Mouse (Mus musculus): Measurements from ENCODE around the gene Pbdc1.

DNA sequence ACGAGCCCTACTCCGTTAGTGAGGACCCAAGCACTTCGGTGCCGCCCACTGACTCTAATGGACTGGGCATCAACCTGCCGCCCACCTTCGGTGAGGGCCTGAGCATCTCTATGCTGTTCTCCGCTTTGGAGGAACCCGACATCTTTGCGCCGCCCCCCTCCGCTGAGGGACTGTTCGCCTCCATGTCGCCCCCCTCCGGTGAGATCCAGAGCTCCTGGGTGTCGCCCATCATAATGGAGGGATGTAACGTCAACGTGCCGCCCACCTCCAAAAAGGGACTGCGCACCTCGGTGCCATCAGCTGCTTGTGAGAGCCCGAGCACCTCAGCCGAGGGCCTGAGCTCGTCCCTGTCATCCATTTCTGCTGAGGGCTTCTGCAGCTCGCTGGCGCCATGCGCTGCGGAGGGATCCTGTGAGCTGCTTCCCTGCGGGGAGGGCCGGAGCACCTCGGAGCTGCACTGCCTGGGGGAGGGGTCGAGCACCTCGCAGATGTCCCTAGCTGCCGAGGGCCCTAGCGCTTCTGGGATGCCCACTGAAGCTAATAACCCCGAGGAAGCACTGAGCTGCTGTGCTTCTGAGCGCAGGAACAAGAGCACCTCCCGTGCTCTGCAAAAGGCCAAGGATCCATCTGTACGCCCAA lies 41.8 kb downstream of the Pbdc1 start:
- TF ChIP-seq CTCF (IDR thresholded peaks at IDR 0.05; ENCODE audit: extremely low read depth, insufficient read depth, low read length) (peak; percentile 35; the same call in 1 of the 2 replicates), POLR2A (IDR thresholded peaks at IDR 0.05; ENCODE audit: extremely low read depth, insufficient read depth, low read length) (no peak)

Data from cortical plate, adult 2 months (tissue).